Mouse (Mus musculus) CH12.LX (cell line): Measurements from ENCODE around the gene Slc15a2. TPM values are rescaled to one million over a fixed set of nuclear protein-coding genes. Genes with fewer than 3 reads are reported as not detected.
A peak's percentile ranks its signal among the peaks of the same experiment; 100 is the strongest.

ENCODE experiments used
- DNase-seq: peaks from one replicate; pipeline ENCODE4 v3.0.0-alpha.2; 2013; ENCODE audit errors: extremely low read depth
- H3K27ac ChIP-seq: 2 replicates; pipeline ENCODE4 v1.5.1; 2012; ENCODE audit warnings: low read depth, mild to moderate bottlenecking, control low read depth, moderate library complexity; ENCODE audit not compliant: insufficient read depth
- H3K27me3 ChIP-seq: replicated peaks from 2 replicates; pipeline ENCODE3; 2012; ENCODE audit warnings: inconsistent platforms
- H3K36me3 ChIP-seq, 2 experiments: replicated peaks in 1 of 2; 2 replicates each; pipeline versions ENCODE3 to v1.6.1; 2012; ENCODE audit warnings: inconsistent platforms in 1 of 2, low read length in 1 of 2, mild to moderate bottlenecking in 1 of 2, mixed read lengths in 1 of 2, moderate library complexity in 1 of 2; ENCODE audit not compliant: control insufficient read depth in 1 of 2, insufficient read depth in 1 of 2
- H3K4me1 ChIP-seq, 2 experiments: 2 replicates each; pipeline ENCODE4 v1.6.1; 2012; ENCODE audit warnings: inconsistent platforms in 1 of 2, moderate library complexity in 1 of 2; ENCODE audit not compliant: insufficient read depth in 2 of 2, control insufficient read depth in 1 of 2
- H3K4me2 ChIP-seq: 2 replicates; pipeline ENCODE4 v1.6.1; 2012; ENCODE audit warnings: low read depth, mild to moderate bottlenecking, control low read depth; ENCODE audit not compliant: poor library complexity, insufficient read depth, severe bottlenecking
- H3K4me3 ChIP-seq, 3 experiments: fragments of 150-350 bp in 1 of 3; sonication (generic) in 1 of 3; replicated peaks in 1 of 3; 2 replicates each; pipeline versions ENCODE3 to v1.5.1; 2011 to 2012; ENCODE audit warnings: low read depth in 2 of 3, low read length in 2 of 3, mild to moderate bottlenecking in 2 of 3, moderate library complexity in 2 of 3, control low read depth in 1 of 3, improper control_type of control experiment in 1 of 3, inconsistent platforms in 1 of 3, mixed read lengths in 1 of 3; ENCODE audit not compliant: poor library complexity in 1 of 3
- H3K79me2 ChIP-seq: replicated peaks from 2 replicates; pipeline ENCODE4 v1.6.1; 2012; ENCODE audit warnings: mild to moderate bottlenecking, moderate library complexity; ENCODE audit not compliant: control insufficient read depth, poor library complexity, insufficient read depth, severe bottlenecking; ENCODE audit errors: extremely low read depth
- H3K9ac ChIP-seq: 2 replicates; pipeline ENCODE4 v1.6.1; 2012; ENCODE audit warnings: low read depth, mild to moderate bottlenecking, control low read depth, moderate library complexity; ENCODE audit not compliant: insufficient read depth
- H3K9me3 ChIP-seq: replicated peaks from 2 replicates; pipeline ENCODE3; 2012; ENCODE audit warnings: low read length, inconsistent platforms, mixed read lengths
- BHLHE40 ChIP-seq: IDR thresholded peaks from 2 replicates; pipeline ENCODE4 v1.6.1; 2011; ENCODE audit warnings: mild to moderate bottlenecking, low read depth, low read length, improper control_type of control experiment
- CHD1 ChIP-seq: IDR thresholded peaks from 2 replicates; pipeline ENCODE4 v1.6.1; 2012; ENCODE audit warnings: low read depth, low read length, improper control_type of control experiment, inconsistent platforms
- CHD2 ChIP-seq: IDR thresholded peaks from 2 replicates; pipeline ENCODE4 v1.6.1; 2011; ENCODE audit warnings: low read length, improper control_type of control experiment
- CTCF ChIP-seq, 2 experiments: IDR thresholded peaks in 1 of 2; conservative IDR thresholded peaks in 1 of 2; 2 replicates each; pipeline ENCODE4 v1.5.1; 2011 to 2012; ENCODE audit warnings: low read depth in 2 of 2, low read length in 2 of 2, improper control_type of control experiment in 1 of 2, inconsistent platforms in 1 of 2, mild to moderate bottlenecking in 1 of 2, moderate library complexity in 1 of 2
- E2F4 ChIP-seq: IDR thresholded peaks from 2 replicates; pipeline ENCODE4 v1.6.1; 2011; ENCODE audit warnings: low read depth, low read length, improper control_type of control experiment; ENCODE audit not compliant: insufficient replicate concordance
- ELF1 ChIP-seq: IDR thresholded peaks from 2 replicates; pipeline ENCODE4 v1.6.1; 2014; ENCODE audit warnings: low read depth, mild to moderate bottlenecking, inconsistent platforms, low read length, improper control_type of control experiment
- EP300 ChIP-seq: IDR thresholded peaks from 2 replicates; pipeline ENCODE4 v1.6.1; 2011; ENCODE audit warnings: low read length, improper control_type of control experiment
- ETS1 ChIP-seq: conservative IDR thresholded peaks from 2 replicates; pipeline ENCODE4 v1.6.1; 2012; ENCODE audit warnings: low read depth, mild to moderate bottlenecking, inconsistent platforms, low read length, improper control_type of control experiment, moderate library complexity
- GABPA ChIP-seq: IDR thresholded peaks from 2 replicates; pipeline ENCODE4 v1.6.1; 2012; ENCODE audit warnings: low read depth, low read length, improper control_type of control experiment, inconsistent platforms; ENCODE audit not compliant: insufficient replicate concordance
- HCFC1 ChIP-seq: IDR thresholded peaks from 2 replicates; pipeline ENCODE4 v1.6.1; 2012; ENCODE audit warnings: low read depth, mild to moderate bottlenecking, inconsistent platforms, low read length, improper control_type of control experiment
- IRF4 ChIP-seq: IDR thresholded peaks from 2 replicates; pipeline ENCODE4 v1.6.1; 2014; ENCODE audit warnings: low read depth, mild to moderate bottlenecking, inconsistent platforms, low read length, improper control_type of control experiment
- JUN ChIP-seq: IDR thresholded peaks from 2 replicates; pipeline ENCODE4 v1.6.1; 2011; ENCODE audit warnings: low read depth, mild to moderate bottlenecking, low read length, improper control_type of control experiment, moderate library complexity; ENCODE audit not compliant: insufficient read depth
- JUND ChIP-seq: conservative IDR thresholded peaks from 2 replicates; pipeline ENCODE4 v1.6.1; 2011; ENCODE audit warnings: low read depth, low read length, improper control_type of control experiment
- KAT2A ChIP-seq: IDR thresholded peaks from 2 replicates; pipeline ENCODE4 v1.6.1; 2012; ENCODE audit warnings: low read length, improper control_type of control experiment, inconsistent platforms; ENCODE audit not compliant: insufficient replicate concordance
- MAFK ChIP-seq: IDR thresholded peaks from 2 replicates; pipeline ENCODE4 v1.6.1; 2011; ENCODE audit warnings: low read length, improper control_type of control experiment; ENCODE audit not compliant: insufficient replicate concordance
- MAX ChIP-seq: IDR thresholded peaks from 2 replicates; pipeline ENCODE4 v1.6.1; 2011; ENCODE audit warnings: low read length, improper control_type of control experiment
- MAZ ChIP-seq: IDR thresholded peaks from 2 replicates; pipeline ENCODE4 v1.6.1; 2012; ENCODE audit warnings: low read depth, mild to moderate bottlenecking, inconsistent platforms, low read length, improper control_type of control experiment, moderate library complexity
- MEF2A ChIP-seq: IDR thresholded peaks from 2 replicates; pipeline ENCODE4 v1.6.1; 2014; ENCODE audit warnings: low read depth, mild to moderate bottlenecking, inconsistent platforms, low read length, improper control_type of control experiment, borderline replicate concordance
- MXI1 ChIP-seq: IDR thresholded peaks from 2 replicates; pipeline ENCODE4 v1.6.1; 2011; ENCODE audit warnings: mild to moderate bottlenecking, low read depth, low read length, improper control_type of control experiment
- MYC ChIP-seq: IDR thresholded peaks from 2 replicates; pipeline ENCODE4 v1.6.1; 2011; ENCODE audit warnings: low read depth, mild to moderate bottlenecking, improper control_type of control experiment, low read length
- NELFE ChIP-seq: IDR thresholded peaks from 2 replicates; pipeline ENCODE4 v1.6.1; 2011; ENCODE audit warnings: low read depth, low read length, improper control_type of control experiment
- NRF1 ChIP-seq: IDR thresholded peaks from 2 replicates; pipeline ENCODE4 v1.6.1; 2014; ENCODE audit warnings: low read depth, mild to moderate bottlenecking, inconsistent platforms, low read length, improper control_type of control experiment, moderate library complexity
- PAX5 ChIP-seq: IDR thresholded peaks from 2 replicates; pipeline ENCODE4 v1.6.1; 2012; ENCODE audit warnings: low read length, inconsistent platforms, mixed read lengths
- POLR2A ChIP-seq: IDR thresholded peaks from 2 replicates; pipeline ENCODE4 v1.6.1; 2011; ENCODE audit warnings: low read depth, mild to moderate bottlenecking, improper control_type of control experiment, low read length
- POLR2AphosphoS2 ChIP-seq: IDR thresholded peaks from 2 replicates; pipeline ENCODE4 v1.6.1; 2011; ENCODE audit warnings: low read depth, low read length, improper control_type of control experiment
- RAD21 ChIP-seq: IDR thresholded peaks from 2 replicates; pipeline ENCODE4 v1.6.1; 2011; ENCODE audit warnings: low read depth, mild to moderate bottlenecking, low read length, improper control_type of control experiment, moderate library complexity
- RCOR1 ChIP-seq: conservative IDR thresholded peaks from 2 replicates; pipeline ENCODE4 v1.6.1; 2012; ENCODE audit warnings: low read depth, mild to moderate bottlenecking, inconsistent platforms, low read length, improper control_type of control experiment
- SIN3A ChIP-seq: IDR thresholded peaks from 2 replicates; pipeline ENCODE4 v1.6.1; 2012; ENCODE audit warnings: low read length, improper control_type of control experiment, inconsistent platforms
- SMC3 ChIP-seq: IDR thresholded peaks from 2 replicates; pipeline ENCODE4 v1.6.1; 2011; ENCODE audit warnings: low read depth, low read length, improper control_type of control experiment
- TBP ChIP-seq: conservative IDR thresholded peaks from 2 replicates; pipeline ENCODE4 v1.6.1; 2011; ENCODE audit warnings: low read depth, low read length, improper control_type of control experiment
- TCF12 ChIP-seq: IDR thresholded peaks from 2 replicates; pipeline ENCODE4 v1.6.1; 2014; ENCODE audit warnings: low read depth, mild to moderate bottlenecking, inconsistent platforms, low read length, improper control_type of control experiment
- UBTF ChIP-seq: IDR thresholded peaks from 2 replicates; pipeline ENCODE4 v1.6.1; 2012; ENCODE audit warnings: low read depth, mild to moderate bottlenecking, inconsistent platforms, low read length, improper control_type of control experiment, moderate library complexity
- USF1 ChIP-seq: IDR thresholded peaks from 2 replicates; pipeline ENCODE4 v1.6.1; 2014; ENCODE audit warnings: low read depth, mild to moderate bottlenecking, inconsistent platforms, low read length, improper control_type of control experiment
- USF2 ChIP-seq: conservative IDR thresholded peaks from 2 replicates; pipeline ENCODE4 v1.6.1; 2011; ENCODE audit warnings: low read depth, low read length, improper control_type of control experiment
- ZC3H11A ChIP-seq: IDR thresholded peaks from 2 replicates; pipeline ENCODE4 v1.6.1; 2012; ENCODE audit warnings: low read depth, mild to moderate bottlenecking, inconsistent platforms, low read length, improper control_type of control experiment
- ZKSCAN1 ChIP-seq: IDR thresholded peaks from 2 replicates; pipeline ENCODE4 v1.6.1; 2012; ENCODE audit warnings: low read depth, inconsistent platforms, low read length, improper control_type of control experiment, borderline replicate concordance
- ZMIZ1 ChIP-seq: IDR thresholded peaks from 2 replicates; pipeline ENCODE4 v1.6.1; 2012; ENCODE audit warnings: low read depth, mild to moderate bottlenecking, inconsistent platforms, low read length, improper control_type of control experiment
- ZNF384 ChIP-seq: IDR thresholded peaks from 2 replicates; pipeline ENCODE4 v1.6.1; 2012; ENCODE audit warnings: low read depth, low read length, improper control_type of control experiment, inconsistent platforms
- dilution Hi-C: fragments of 300-500 bp; cut with MboI; formaldehyde crosslinking; loops from 2 replicates; pipeline ENCODE4 v1.14.3; 2020; ENCODE audit warnings: low sequenced_read_pairs; ENCODE audit not compliant: extremely low pct_unique_long_range_greater_than_20kb, extremely low pct_ligation_motif_present
- in situ Hi-C: fragments of 300-500 bp; cut with MboI; formaldehyde crosslinking; loops from 3 replicates; pipeline ENCODE4 v1.14.3; 2019; ENCODE audit warnings: low sequenced_read_pairs, low pct_ligation_motif_present, low pct_unique_long_range_greater_than_20kb, mixed read lengths
- polyA plus RNA-seq: library from polyadenylated mRNA; unstranded; fragments of >175 nt; gene quantifications from 2 replicates; pipeline ENCODE4 v1.2.1, GENCODE M21; 2012; ENCODE audit warnings: low read depth; ENCODE audit not compliant: insufficient read length
- total RNA-seq, 2 experiments: library from RNA; depleted of rRNA; stranded (reverse); fragments of 300-350 nt in 1 of 2; fragments of >200 nt in 1 of 2; gene quantifications; 2 replicates each; pipeline ENCODE4 v1.2.3; 2012 to 2014

Gene Slc15a2
- total and polyA plus RNA-seq, 3 experiments: 9.4 to 11.7 (median 11.4) TPM

DNA sequence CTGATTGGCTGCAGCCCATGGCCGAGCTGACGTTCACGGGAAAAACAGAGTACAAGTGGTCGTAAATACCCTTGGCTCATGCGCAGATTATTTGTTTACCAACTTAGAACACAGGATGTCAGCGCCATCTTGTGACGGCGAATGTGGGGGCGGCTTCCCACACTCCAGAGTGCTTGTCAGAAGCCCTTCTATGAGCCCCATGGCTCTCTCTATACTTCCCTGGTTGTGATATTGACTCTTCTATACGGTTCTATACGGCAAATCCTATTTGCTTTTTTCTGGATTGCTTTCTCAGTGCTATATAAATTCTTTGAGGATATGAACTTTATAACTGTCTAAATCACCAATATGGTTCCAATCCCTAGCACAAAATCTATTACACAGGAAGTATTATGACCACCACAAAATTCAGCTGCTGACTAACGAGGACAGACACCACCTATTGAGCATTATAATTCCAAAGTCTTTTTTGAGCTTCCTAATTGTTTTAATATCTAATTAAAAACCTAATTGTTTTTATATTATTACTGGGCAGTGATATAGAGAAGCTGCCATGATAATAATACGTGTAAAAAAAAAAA lies 14.5 kb downstream of the Slc15a2 start:
- dilution Hi-C loops: no loop called here
- peak overlapping the region in 1 of 3 experiments; percentile 31 for H3K4me3 ChIP-seq
- peak; percentile 63 for DNase-seq
- no peaks in the 10 kb centered on the region for H3K9me3 ChIP-seq
- in situ Hi-C loops: no loop called here
- H3K27me3 ChIP-seq: peaks cover 1% of the 10 kb centered on the region
- no peak overlapping the region for H3K27ac ChIP-seq
- H3K9ac ChIP-seq: no peak overlapping the region
- 0 out of 2 replicates have a peak overlapping the region, but pooled peaks have one; percentile 4 for H3K4me2 ChIP-seq
- no peak for TF ChIP-seq JUND
- TF ChIP-seq RAD21: peak; percentile 20
- TF ChIP-seq UBTF: no peak
- TF ChIP-seq JUN: no peak
- TF ChIP-seq CTCF (conservative IDR thresholded peaks at IDR 0.05 in 1 of 2, IDR thresholded peaks at IDR 0.05 in 1 of 2; ENCODE audit: low read depth in 2 of 2, low read length in 2 of 2): peak in 1 of 2 experiments; percentile 45; a peak in 2 of 4 replicates
- no peak for TF ChIP-seq ZNF384
- TF ChIP-seq RCOR1: no peak
- no peak for TF ChIP-seq IRF4
- TF ChIP-seq ZKSCAN1: no peak
- no peak for TF ChIP-seq SIN3A
- TF ChIP-seq HCFC1: no peak
- no peak for TF ChIP-seq MAFK
- no peak for TF ChIP-seq POLR2A
- TF ChIP-seq SMC3: peak; percentile 25; the same call in 1 of the 2 replicates
- TF ChIP-seq USF2: no peak
- no peak for TF ChIP-seq POLR2AphosphoS2
- no peak for TF ChIP-seq GABPA
- no peak for TF ChIP-seq EP300
- no peak for TF ChIP-seq CHD1
- no peak for TF ChIP-seq PAX5
- no peak for TF ChIP-seq CHD2
- no peak for TF ChIP-seq USF1
- no peak for TF ChIP-seq MEF2A
- TF ChIP-seq MYC: no peak
- no peak for TF ChIP-seq ELF1
- TF ChIP-seq KAT2A: no peak
- no peak for TF ChIP-seq E2F4
- no peak for TF ChIP-seq MAZ
- TF ChIP-seq NRF1: peak; percentile 44; the same call in 1 of the 2 replicates
- TF ChIP-seq BHLHE40: no peak
- TF ChIP-seq ZC3H11A: no peak
- no peak for TF ChIP-seq TBP
- peak; percentile 67; the same call in 1 of the 2 replicates for TF ChIP-seq MXI1
- TF ChIP-seq ZMIZ1: no peak
- no peak for TF ChIP-seq ETS1
- TF ChIP-seq NELFE: no peak
- TF ChIP-seq MAX: no peak
- TF ChIP-seq TCF12: no peak
- H3K79me2 ChIP-seq: no peaks in the 10 kb centered on the region
- no peaks in the 10 kb centered on the region for H3K36me3 ChIP-seq
- H3K4me1 ChIP-seq: peaks cover 3 to 5% of the 10 kb centered on the region in 2 experiments; a peak in 2 of 4 replicates
